Mouse (Mus musculus): Measurements from ENCODE around the gene Zbtb7a. TPM values are rescaled to one million over a fixed set of nuclear protein-coding genes. Genes with fewer than 3 reads are reported as not detected.

The Zbtb7a gene
- polyA plus RNA-seq, 1 experiment, result 66.7 TPM

DNA sequence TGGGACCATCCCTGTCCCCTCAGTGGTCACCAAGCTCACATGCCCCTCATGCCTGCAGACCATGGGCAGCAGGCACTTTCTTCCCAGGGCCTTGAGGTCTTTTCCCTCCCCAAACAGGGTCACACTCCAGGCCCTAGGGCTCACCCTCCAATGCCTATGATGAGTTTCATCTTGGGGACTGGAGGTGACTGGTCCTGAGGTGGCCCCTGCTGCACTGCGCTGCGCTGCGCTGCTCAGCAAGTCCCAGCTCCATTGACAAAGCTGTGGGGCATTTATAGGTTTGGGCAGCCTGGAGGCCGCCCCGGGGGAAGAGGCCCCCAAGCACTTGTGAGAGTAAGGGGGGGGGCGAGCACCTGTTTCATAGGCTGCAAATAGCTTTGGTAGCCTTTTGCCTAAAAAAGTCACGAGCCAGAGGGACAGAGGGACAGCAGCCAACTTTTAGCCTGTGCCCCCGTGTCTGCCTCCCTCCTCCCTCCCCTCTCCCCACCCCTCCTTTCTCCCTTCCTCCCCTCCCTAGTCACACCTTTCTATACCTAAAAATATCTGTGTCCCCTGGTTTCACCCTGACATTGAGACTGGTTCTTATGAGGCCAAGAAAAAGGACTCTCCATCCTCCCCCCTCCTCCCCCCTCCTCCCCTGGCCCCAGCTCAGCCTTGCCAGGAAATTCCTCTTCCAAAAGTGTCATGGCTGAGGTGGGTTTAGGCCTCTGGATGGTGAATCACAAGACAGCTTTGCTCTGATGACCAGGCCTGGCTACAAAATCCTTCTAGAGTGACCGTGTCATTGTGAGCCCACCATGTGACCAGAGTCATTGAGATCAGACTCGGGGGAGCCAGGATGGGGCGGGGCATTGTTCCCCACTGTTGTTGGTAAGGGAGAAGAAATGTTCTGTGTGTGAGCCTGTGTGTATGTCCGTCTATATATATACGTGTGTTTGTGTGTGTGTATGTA lies 67.1 kb downstream of the Zbtb7a start, which contains the start of gene Nmrk2:
Gene Nmrk2, minus strand, starts transcription at position 245 of the 952 bp plus-strand sequence.
- DNase-seq, result no peak
- no peak for TF ChIP-seq CTCF (IDR thresholded peaks at IDR 0.05; ENCODE audit: insufficient read depth, low read length)
- no peak for TF ChIP-seq POLR2A (IDR thresholded peaks at IDR 0.05; ENCODE audit: borderline replicate concordance, extremely low read depth, low read depth, low read length)
- no peak within 1 kb of the TSS for H3K4me3 ChIP-seq (replicated peaks; ENCODE audit: extremely low read depth, low read depth, low read length)
- 58% methylated on average over 13 of the region's 13 CpGs for WGBS
- H3K4me1 ChIP-seq (ENCODE audit: control insufficient read depth, insufficient read depth, low read length), result no peaks in the 10 kb centered on the region; the same call in 1 of the 2 replicates

Other genes with a start within 250 kb of the Zbtb7a start
- gene Timm13, start 234.3 kb upstream of the Zbtb7a start, polyA plus RNA-seq (2012; rRNA removed), result 157 and 196 TPM in 2 replicates
- 9.4 and 11.3 TPM in 2 replicates for gene Lmnb2, start 217.0 kb upstream of the Zbtb7a start, polyA plus RNA-seq (2012; rRNA removed)
- gene Gadd45b, start 205.1 kb upstream of the Zbtb7a start, polyA plus RNA-seq (2012; rRNA removed), result 103 and 120 TPM in 2 replicates
- 2.6 and 3.0 TPM in 2 replicates for gene Gng7, start 120.3 kb upstream of the Zbtb7a start, polyA plus RNA-seq (2012; rRNA removed)
- gene Diras1, start 109.6 kb upstream of the Zbtb7a start, polyA plus RNA-seq (2012; rRNA removed), result 0.03 TPM in 1 of 2 replicates, not detected in the other
- gene Slc39a3, start 97.8 kb upstream of the Zbtb7a start, polyA plus RNA-seq (2012; rRNA removed), result 44.2 and 46.9 TPM in 2 replicates
- gene Sgta, start 75.0 kb upstream of the Zbtb7a start, polyA plus RNA-seq (2012; rRNA removed), result 182 and 183 TPM in 2 replicates
- gene Thop1, start 65.2 kb upstream of the Zbtb7a start, polyA plus RNA-seq (2012; rRNA removed), result 31.7 and 59.6 TPM in 2 replicates
- 0.15 and 0.47 TPM in 2 replicates for gene Creb3l3, start 36.3 kb upstream of the Zbtb7a start, polyA plus RNA-seq (2012; rRNA removed)
- gene Map2k2, start 29.3 kb upstream of the Zbtb7a start, polyA plus RNA-seq (2012; rRNA removed), result 147 and 176 TPM in 2 replicates
- gene Pias4, start 32.7 kb downstream of the Zbtb7a start, polyA plus RNA-seq (2012; rRNA removed), result 33.0 and 40.0 TPM in 2 replicates
- 1,377 and 1,420 TPM in 2 replicates for gene Eef2, start 41.4 kb downstream of the Zbtb7a start, polyA plus RNA-seq (2012; rRNA removed)
- gene Dapk3, start 47.8 kb downstream of the Zbtb7a start, polyA plus RNA-seq (2012; rRNA removed), result 70.4 and 73.5 TPM in 2 replicates
- gene 4930442H23Rik, start 48.6 kb downstream of the Zbtb7a start, polyA plus RNA-seq (2012; rRNA removed), result not detected in 2 replicates
- 0.28 and 0.59 TPM in 2 replicates for gene Nmrk2, start 66.8 kb downstream of the Zbtb7a start, polyA plus RNA-seq (2012; rRNA removed)
- 0.08 and 0.20 TPM in 2 replicates for gene Atcay, start 95.6 kb downstream of the Zbtb7a start, polyA plus RNA-seq (2012; rRNA removed)
- gene Zfr2, start 97.9 kb downstream of the Zbtb7a start, polyA plus RNA-seq (2012; rRNA removed), result 8.9 and 10.0 TPM in 2 replicates
- 2.7 and 3.3 TPM in 2 replicates for gene Matk, start 117.7 kb downstream of the Zbtb7a start, polyA plus RNA-seq (2012; rRNA removed)
- gene Mrpl54, start 131.7 kb downstream of the Zbtb7a start, polyA plus RNA-seq (2012; rRNA removed), result 60.1 and 87.9 TPM in 2 replicates
- gene Apba3, start 131.7 kb downstream of the Zbtb7a start, polyA plus RNA-seq (2012; rRNA removed), result 86.4 and 104 TPM in 2 replicates
- gene Tjp3, start 156.4 kb downstream of the Zbtb7a start, polyA plus RNA-seq (2012; rRNA removed), result 27.6 and 27.7 TPM in 2 replicates
- 103 and 104 TPM in 2 replicates for gene Pip5k1c, start 157.7 kb downstream of the Zbtb7a start, polyA plus RNA-seq (2012; rRNA removed)
- 30.5 and 36.7 TPM in 2 replicates for gene Cactin, start 185.9 kb downstream of the Zbtb7a start, polyA plus RNA-seq (2012; rRNA removed)
- 39.9 and 44.0 TPM in 2 replicates for gene Tbxa2r, start 193.5 kb downstream of the Zbtb7a start, polyA plus RNA-seq (2012; rRNA removed)
- 10.3 and 11.2 TPM in 2 replicates for gene Gipc3, start 208.0 kb downstream of the Zbtb7a start, polyA plus RNA-seq (2012; rRNA removed)
- 106 and 134 TPM in 2 replicates for gene Hmg20b, start 215.3 kb downstream of the Zbtb7a start, polyA plus RNA-seq (2012; rRNA removed)
- 33.3 and 39.9 TPM in 2 replicates for gene Mfsd12, start 222.3 kb downstream of the Zbtb7a start, polyA plus RNA-seq (2012; rRNA removed)
- gene 4930404N11Rik, start 230.6 kb downstream of the Zbtb7a start, polyA plus RNA-seq (2012; rRNA removed), result 21.9 and 25.8 TPM in 2 replicates
- gene Fzr1, start 243.3 kb downstream of the Zbtb7a start, polyA plus RNA-seq (2012; rRNA removed), result 59.3 and 61.8 TPM in 2 replicates
- 79.2 and 83.4 TPM in 2 replicates for gene Dohh, start 249.2 kb downstream of the Zbtb7a start, polyA plus RNA-seq (2012; rRNA removed)
- gene Gm48551, start 249.2 kb downstream of the Zbtb7a start, polyA plus RNA-seq (2012; rRNA removed), result 3.7 and 6.3 TPM in 2 replicates